Mouse (Mus musculus) stomach, embryonic 16.5 days (tissue): ENCODE measurements around the gene Cdc42. TPM values are rescaled to one million over a fixed set of nuclear protein-coding genes. Genes with fewer than 3 reads are reported as not detected.
A peak's percentile ranks its signal among the peaks of the same experiment; 100 is the strongest.

Experiments used
- ATAC-seq: fragments of 200-750 bp; cut with Nextera tagmentation; 2 replicates; pipeline ENCODE4 v1.8.0; 2017; ENCODE audit warnings: moderate number of reproducible peaks, moderate TSS enrichment; ENCODE audit not compliant: insufficient read depth, low FRiP score
- H3K27ac ChIP-seq: fragments of 300-500 bp; sonication (generic); 2 replicates; pipeline ENCODE4 v1.5.1; 2014; ENCODE audit warnings: low read length
- H3K27me3 ChIP-seq: fragments of 300-500 bp; sonication (generic); 2 replicates; pipeline ENCODE4 v1.6.1; 2014; ENCODE audit warnings: low read length, control low read depth, mixed read lengths; ENCODE audit not compliant: control insufficient read depth, insufficient read depth
- H3K36me3 ChIP-seq: fragments of 300-500 bp; sonication (generic); 2 replicates; pipeline ENCODE4 v1.6.1; 2014; ENCODE audit warnings: low read length; ENCODE audit not compliant: control insufficient read depth, insufficient read depth
- H3K4me1 ChIP-seq: fragments of 300-500 bp; sonication (generic); 2 replicates; pipeline ENCODE4 v1.6.1; 2014; ENCODE audit warnings: low read length, control low read depth, mixed read lengths; ENCODE audit not compliant: control insufficient read depth, insufficient read depth
- H3K4me2 ChIP-seq: fragments of 300-500 bp; sonication (generic); 2 replicates; pipeline ENCODE4 v1.6.1; 2014; ENCODE audit warnings: low read depth, low read length, mixed read lengths
- H3K4me3 ChIP-seq: fragments of 300-500 bp; sonication (generic); replicated peaks from 2 replicates; pipeline ENCODE4 v1.5.1; 2014; ENCODE audit warnings: mild to moderate bottlenecking, low read length
- H3K9ac ChIP-seq: fragments of 300-500 bp; sonication (generic); 2 replicates; pipeline ENCODE4 v1.6.1; 2014; ENCODE audit warnings: low read length
- H3K9me3 ChIP-seq: fragments of 300-500 bp; sonication (generic); replicated peaks from 2 replicates; pipeline ENCODE4 v1.6.1; 2016; ENCODE audit warnings: low read length, control low read depth; ENCODE audit not compliant: control insufficient read depth
- WGBS: fragments of 180-500 bp; shearing (Covaris S2); extraction: QIAGEN DNeasy Blood & Tissue Kit; methylation state at CpG from one replicate; pipeline ENCODE4 v1.1.7; 2014; 5-methylcytosine and 5-hydroxymethylcytosine counted together
- polyA plus RNA-seq: library from polyadenylated mRNA; unstranded; fragments of >200 nt; fragmentation: Nextera tagmentation; extraction: Ambion mirVana; gene quantifications from 2 replicates; pipeline ENCODE4 v1.2.1, GENCODE M21; 2015

Cdc42 gene
- polyA plus RNA-seq, 1 experiment from 2014 or later, result 710 TPM

- 0 out of 2 replicates have a peak overlapping the region, but pooled peaks have one; percentile 1 for H3K4me2 ChIP-seq
- H3K27ac ChIP-seq, result no peak overlapping the region
Observed at GRCm38 (mm10) chr4:137375314-137376278, 18.1 kb upstream of the Cdc42 start.

DNA sequence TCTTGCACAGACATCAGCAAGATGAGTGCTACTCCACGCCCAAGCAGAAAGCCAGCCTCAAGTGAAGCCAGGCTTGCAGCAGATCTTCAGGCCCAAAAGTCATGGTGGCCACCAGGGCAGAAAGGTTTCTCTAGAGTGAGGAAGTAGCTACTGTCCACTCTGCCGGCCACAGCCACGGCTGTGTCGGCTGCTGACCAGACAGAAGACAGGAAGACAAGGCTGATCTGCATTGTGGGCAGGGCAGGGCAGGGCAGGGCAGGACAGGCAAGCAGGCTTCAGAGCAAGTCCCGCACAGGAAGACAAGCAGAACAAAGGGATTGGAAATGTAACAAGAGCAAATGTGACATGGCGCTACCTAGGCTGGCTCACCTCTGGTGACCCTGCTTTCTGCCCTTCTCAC is 16.2 kb upstream of the Cdc42 start:
- Histone ChIP-seq H3K4me2 (no peak overlapping the region), H3K4me3 (no peak overlapping the region), H3K36me3 (no peaks in the 10 kb centered on the region), H3K9ac (no peak overlapping the region), H3K4me1 (peaks cover 14% of the 10 kb centered on the region), H3K9me3 (no peaks in the 10 kb centered on the region), H3K27me3 (no peaks in the 10 kb centered on the region), H3K27ac (peak overlapping the region; percentile 3; the same call in 1 of the 2 replicates)
- no peak for ATAC-seq
- 55% methylated on average over 6 of the region's 6 CpGs for WGBS

More at GRCm38 (mm10) chr4:137375314-137376278, 18.1 kb upstream of the Cdc42 start:
- H3K36me3 ChIP-seq, result no peaks in the 10 kb centered on the region
- peaks cover 6% of the 10 kb centered on the region for H3K4me1 ChIP-seq
- H3K9ac ChIP-seq, result no peak overlapping the region
- no peak for ATAC-seq
- WGBS, result 42% methylated on average over 19 of the region's 19 CpGs
- no peaks in the 10 kb centered on the region for H3K9me3 ChIP-seq
- H3K27me3 ChIP-seq, result no peaks in the 10 kb centered on the region
- no peak overlapping the region for H3K4me3 ChIP-seq

GRCm38 (mm10) chr4:137371596-137372523 is 14.3 kb upstream of the Cdc42 start:
- no peak for ATAC-seq
- H3K27me3 ChIP-seq, result no peaks in the 10 kb centered on the region
- 67% methylated on average over 16 of the region's 16 CpGs for WGBS
- no peak overlapping the region for H3K27ac ChIP-seq
- no peaks in the 10 kb centered on the region for H3K36me3 ChIP-seq
- no peak overlapping the region for H3K4me3 ChIP-seq
- H3K9me3 ChIP-seq, result no peaks in the 10 kb centered on the region
- no peak overlapping the region for H3K9ac ChIP-seq
- 0 out of 2 replicates have a peak overlapping the region, but pooled peaks have one; percentile 9 for H3K4me2 ChIP-seq
- H3K4me1 ChIP-seq, result peaks cover 28% of the 10 kb centered on the region

DNA sequence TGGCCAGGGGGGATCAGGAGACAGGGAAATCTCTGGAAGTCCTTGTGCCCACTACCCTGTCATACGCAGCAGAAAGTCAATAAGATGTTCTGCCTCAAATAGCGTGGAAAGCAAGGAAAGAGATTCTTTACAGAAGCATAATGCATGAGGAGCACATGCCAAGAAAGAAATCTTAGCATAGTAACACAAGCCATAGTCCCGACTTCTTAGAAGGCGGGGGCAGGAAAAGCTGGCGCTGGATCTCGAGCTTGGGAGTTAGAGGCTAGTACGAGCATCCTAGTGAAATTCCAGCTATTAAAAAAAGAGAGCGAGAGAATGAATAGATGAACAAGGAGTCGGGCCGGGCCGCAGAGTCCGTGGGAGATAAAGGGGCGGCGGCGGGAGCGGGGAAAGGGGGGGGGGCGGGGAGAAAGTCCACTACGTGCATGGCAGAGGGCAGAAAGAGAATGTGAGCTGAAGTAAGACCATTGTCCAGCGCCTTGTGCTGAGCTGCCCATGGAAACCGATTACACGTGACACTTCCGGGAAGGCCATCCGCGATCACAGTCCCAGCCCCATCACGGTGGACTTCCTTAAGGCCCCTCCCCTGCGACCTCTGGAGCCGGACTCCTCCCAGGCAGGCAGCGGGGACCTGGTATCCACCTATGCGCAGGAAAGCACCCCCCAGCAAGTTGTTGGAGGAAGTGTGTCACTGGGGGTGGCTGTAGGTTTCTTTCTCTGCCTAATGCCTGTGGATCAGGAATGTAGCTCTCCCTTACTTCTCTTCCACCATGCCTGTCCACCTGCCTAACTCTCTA is 12.6 kb upstream of the Cdc42 start:
- H3K4me1 ChIP-seq, result peaks cover 23% of the 10 kb centered on the region
- H3K9me3 ChIP-seq, result no peaks in the 10 kb centered on the region
- 8% methylated on average over 28 of the region's 29 CpGs for WGBS
- H3K9ac ChIP-seq, result peak overlapping the region; percentile 69
- peak; percentile 71; the same call in 1 of the 2 replicates for ATAC-seq
- peak overlapping the region; percentile 64 for H3K4me2 ChIP-seq
- no peaks in the 10 kb centered on the region for H3K36me3 ChIP-seq
- peak overlapping the region; percentile 38 for H3K4me3 ChIP-seq
- H3K27ac ChIP-seq, result peak overlapping the region; percentile 9; the same call in 1 of the 2 replicates
- H3K27me3 ChIP-seq, result no peaks in the 10 kb centered on the region

- H3K36me3 ChIP-seq, result no peaks in the 10 kb centered on the region
- H3K9ac ChIP-seq, result peak overlapping the region; percentile 46
- 0 out of 2 replicates have a peak overlapping the region, but pooled peaks have one; percentile 14 for H3K4me2 ChIP-seq
- no peaks in the 10 kb centered on the region for H3K9me3 ChIP-seq
- peak overlapping the region; percentile 75; the same call in 1 of the 2 replicates for H3K27ac ChIP-seq
- ATAC-seq, result no peak
- 21% methylated on average over 1 of the region's 1 CpGs for WGBS
- no peak overlapping the region for H3K4me3 ChIP-seq
- peaks cover 22% of the 10 kb centered on the region for H3K4me1 ChIP-seq
- H3K27me3 ChIP-seq, result no peaks in the 10 kb centered on the region
Observed at GRCm38 (mm10) chr4:137368198-137368597, 10.7 kb upstream of the Cdc42 start.

GRCm38 (mm10) chr4:137367275-137368088 is 10.0 kb upstream of the Cdc42 start:
- Histone ChIP-seq H3K9me3 (no peaks in the 10 kb centered on the region), H3K9ac (peak overlapping the region; percentile 46; the same call in 1 of the 2 replicates), H3K27ac (peak overlapping the region; percentile 75), H3K4me2 (0 out of 2 replicates have a peak overlapping the region, but pooled peaks have one; percentile 14), H3K27me3 (no peaks in the 10 kb centered on the region), H3K4me3 (no peak overlapping the region), H3K36me3 (no peaks in the 10 kb centered on the region), H3K4me1 (peaks cover 22% of the 10 kb centered on the region)
- WGBS, result 27% methylated on average over 5 of the region's 5 CpGs
- ATAC-seq, result peak; percentile 82

- Histone ChIP-seq H3K9ac (no peak overlapping the region), H3K27ac (peak overlapping the region; percentile 6; the same call in 1 of the 2 replicates), H3K4me2 (no peak overlapping the region), H3K9me3 (no peaks in the 10 kb centered on the region), H3K4me1 (peaks cover 22% of the 10 kb centered on the region), H3K36me3 (no peaks in the 10 kb centered on the region), H3K27me3 (no peaks in the 10 kb centered on the region), H3K4me3 (no peak overlapping the region)
- WGBS, result 89% methylated on average over 4 of the region's 4 CpGs
- ATAC-seq, result no peak
Observed at GRCm38 (mm10) chr4:137366097-137366496, 8.6 kb upstream of the Cdc42 start.
